Mouse (Mus musculus): ENCODE results near the gene Yy1. TPM values are rescaled to one million over a fixed set of nuclear protein-coding genes. Genes with fewer than 3 reads are reported as not detected.
A peak's percentile ranks its signal among the peaks of the same experiment; 100 is the strongest.

Gene Yy1
- total and polyA plus RNA-seq, 3 experiments = 34.9 to 62.4 (median 52.1) TPM

- TF ChIP-seq MAFK (IDR thresholded peaks at IDR 0.05; ENCODE audit: borderline replicate concordance, low read depth, low read length) = no peak
- peak; percentile 75 for TF ChIP-seq HCFC1 (IDR thresholded peaks at IDR 0.05; ENCODE audit: low read depth, low read length)
- no peak for TF ChIP-seq JUND (IDR thresholded peaks at IDR 0.05; ENCODE audit: low read depth, low read length)
- no peak for TF ChIP-seq GATA1 (IDR thresholded peaks at IDR 0.05; ENCODE audit: low read depth, low read length)
- TF ChIP-seq MAX (IDR thresholded peaks at IDR 0.05; ENCODE audit: low read length) = no peak
- TF ChIP-seq MEF2A (IDR thresholded peaks at IDR 0.05; ENCODE audit: extremely low read depth, insufficient replicate concordance, low read depth, low read length, poor library complexity, severe bottlenecking) = no peak
- TF ChIP-seq NELFE (IDR thresholded peaks at IDR 0.05; ENCODE audit: low read depth, low read length) = peak; percentile 75
- TF ChIP-seq SMC3 (IDR thresholded peaks at IDR 0.05; ENCODE audit: low read depth, low read length) = no peak
- TF ChIP-seq USF1 (IDR thresholded peaks at IDR 0.05; ENCODE audit: low read depth, low read length) = no peak
- TF ChIP-seq USF2 (IDR thresholded peaks at IDR 0.05; ENCODE audit: borderline replicate concordance in 1 of 2, insufficient read depth in 1 of 2, low read depth in 1 of 2, low read length in 2 of 2) = no peak
- 0 out of 2 replicates have a peak, but pooled peaks have one; percentile 70 for TF ChIP-seq TBP (IDR thresholded peaks at IDR 0.05; ENCODE audit: low read depth, low read length)
- TF ChIP-seq ZC3H11A (IDR thresholded peaks at IDR 0.05; ENCODE audit: low read depth, low read length) = no peak
- TF ChIP-seq RAD21 (IDR thresholded peaks at IDR 0.05; ENCODE audit: low read depth, low read length) = no peak
- TF ChIP-seq BHLHE40 (IDR thresholded peaks at IDR 0.05; ENCODE audit: borderline replicate concordance, low read depth, low read length) = no peak
- TF ChIP-seq KAT2A (conservative IDR thresholded peaks at IDR 0.05; ENCODE audit: low read depth, low read length) = no peak; the same call in 1 of the 2 replicates
- no peak for TF ChIP-seq CTCF (IDR thresholded peaks at IDR 0.05 in 2 of 3, conservative IDR thresholded peaks at IDR 0.05 in 1 of 3; ENCODE audit: control insufficient read depth in 1 of 3, insufficient read depth in 1 of 3, low read depth in 2 of 3, low read length in 3 of 3, poor library complexity in 1 of 3, severe bottlenecking in 1 of 3)
- TF ChIP-seq POLR2AphosphoS2 (IDR thresholded peaks at IDR 0.05; ENCODE audit: low read length) = peak; percentile 21; the same call in 1 of the 2 replicates
- no peak for TF ChIP-seq CHD1 (IDR thresholded peaks at IDR 0.05; ENCODE audit: low read depth, low read length)
- no peak for TF ChIP-seq ZKSCAN1 (IDR thresholded peaks at IDR 0.05; ENCODE audit: low read depth, low read length)
- no peak for TF ChIP-seq TAL1 (IDR thresholded peaks at IDR 0.05; ENCODE audit: low read length)
- TF ChIP-seq TCF12 (IDR thresholded peaks at IDR 0.05; ENCODE audit: low read depth, low read length) = peak; percentile 55
- TF ChIP-seq NRF1 (IDR thresholded peaks at IDR 0.05; ENCODE audit: insufficient read depth, low read depth, low read length, poor library complexity, severe bottlenecking) = no peak
Measured at GRCm38 (mm10) chr12:108765751-108766221, 27.0 kb upstream of the Yy1 start (continued).

GRCm38 (mm10) chr12:108766316-108766715 is 26.5 kb upstream of the Yy1 start:
- Histone ChIP-seq H3K36me3 (ENCODE audit: control insufficient read depth in 1 of 2, insufficient read depth in 2 of 2, low read length in 2 of 2) (peaks cover 0 to 21% of the 10 kb centered on the region in 2 experiments; a peak in 2 of 4 replicates), H3K4me3 (ENCODE audit: control insufficient read depth in 1 of 2, insufficient read depth in 1 of 2, low read depth in 2 of 2, low read length in 2 of 2) (peak overlapping the region; percentile 86 to 93), H3K9ac (ENCODE audit: control insufficient read depth, low read depth, low read length, poor library complexity, severe bottlenecking) (peak overlapping the region; percentile 74), H3K27ac (ENCODE audit: control insufficient read depth, low read depth, low read length) (peak overlapping the region; percentile 93), H3K27me3 (ENCODE audit: control insufficient read depth in 1 of 2, insufficient read depth in 2 of 2, low read length in 2 of 2) (no peaks in the 10 kb centered on the region; a peak in 1 of 4 replicates), H3K79me2 (ENCODE audit: control insufficient read depth, insufficient read depth, low read length, poor library complexity) (peaks cover 3% of the 10 kb centered on the region; the same call in 1 of the 2 replicates), H3K9me3 (replicated peaks; ENCODE audit: insufficient read depth, low read length) (no peaks in the 10 kb centered on the region), H3K4me1 (ENCODE audit: control insufficient read depth in 1 of 2, insufficient read depth in 2 of 2, low read length in 2 of 2) (peaks cover 8 to 34% of the 10 kb centered on the region in 2 experiments)
- DNase-seq (ENCODE audit: low read depth, low spot score) = peak; percentile 71
- TF ChIP-seq ZKSCAN1 (IDR thresholded peaks at IDR 0.05; ENCODE audit: low read depth, low read length) = no peak
- no peak for TF ChIP-seq TCF12 (IDR thresholded peaks at IDR 0.05; ENCODE audit: low read depth, low read length)
- peak; percentile 50; the same call in 1 of the 2 replicates for TF ChIP-seq TBP (IDR thresholded peaks at IDR 0.05; ENCODE audit: low read depth, low read length)
- TF ChIP-seq POLR2AphosphoS2 (IDR thresholded peaks at IDR 0.05; ENCODE audit: low read length) = no peak
- no peak for TF ChIP-seq CTCF (IDR thresholded peaks at IDR 0.05 in 2 of 3, conservative IDR thresholded peaks at IDR 0.05 in 1 of 3; ENCODE audit: control insufficient read depth in 1 of 3, insufficient read depth in 1 of 3, low read depth in 2 of 3, low read length in 3 of 3, poor library complexity in 1 of 3, severe bottlenecking in 1 of 3)
